Mouse (Mus musculus) C2C12 (cell line): ENCODE results near the gene Casz1.

Experiments
- FOSL1 ChIP-seq: IDR thresholded peaks from one replicate; pipeline ENCODE4 v1.8.0; 2011; ENCODE audit warnings: mild to moderate bottlenecking, low read length; ENCODE audit not compliant: poor library complexity, insufficient read depth, severe bottlenecking
- MAX ChIP-seq: IDR thresholded peaks from one replicate; pipeline ENCODE4 v1.6.1; 2011; ENCODE audit warnings: mild to moderate bottlenecking, control low read depth

DNA sequence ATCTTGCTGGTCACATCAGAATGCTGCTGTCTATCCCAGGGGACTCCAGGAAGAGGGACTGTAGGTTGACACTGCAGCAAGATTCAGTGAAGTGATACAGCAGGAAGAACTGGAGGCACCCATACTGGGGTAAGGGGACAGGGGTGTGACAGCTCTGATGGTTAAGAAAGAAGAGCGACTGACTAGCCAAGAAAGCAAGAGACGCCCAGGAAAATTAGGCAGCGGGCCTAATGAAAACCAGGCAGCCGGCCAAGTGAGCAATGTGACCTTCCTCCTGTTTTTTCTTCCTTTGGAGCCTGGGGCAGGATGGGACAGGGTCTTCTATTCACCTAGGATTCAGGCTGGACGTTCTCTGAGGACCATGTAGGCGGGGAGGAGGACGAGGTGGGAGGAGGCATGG lies 22.7 kb upstream of the Casz1 start:
- TF ChIP-seq FOSL1 (no peak), MAX (no peak)
